Mouse (Mus musculus): ENCODE results near the gene Dek. TPM values are rescaled to one million over a fixed set of nuclear protein-coding genes. Genes with fewer than 3 reads are reported as not detected.

The Dek gene
- total RNA-seq (2017) = 477 and 501 TPM in 2 replicates

- peak; percentile 77 to 83 for ATAC-seq (replicated peaks in 1 of 2; ENCODE audit: insufficient read depth in 1 of 2, low FRiP score in 2 of 2, low TSS enrichment in 1 of 2, low read depth in 1 of 2, poor library complexity in 2 of 2, severe bottlenecking in 2 of 2)
Measured at GRCm38 (mm10) chr13:47105711-47106579, at the start of gene Dek. Dek (minus strand) TSS chr13:47106201.

- no peak for ATAC-seq (replicated peaks in 1 of 2; ENCODE audit: insufficient read depth in 1 of 2, low FRiP score in 2 of 2, low TSS enrichment in 1 of 2, low read depth in 1 of 2, poor library complexity in 2 of 2, severe bottlenecking in 2 of 2)
Measured at GRCm38 (mm10) chr13:47154866-47155265, 48.9 kb upstream of the Dek start.

DNA sequence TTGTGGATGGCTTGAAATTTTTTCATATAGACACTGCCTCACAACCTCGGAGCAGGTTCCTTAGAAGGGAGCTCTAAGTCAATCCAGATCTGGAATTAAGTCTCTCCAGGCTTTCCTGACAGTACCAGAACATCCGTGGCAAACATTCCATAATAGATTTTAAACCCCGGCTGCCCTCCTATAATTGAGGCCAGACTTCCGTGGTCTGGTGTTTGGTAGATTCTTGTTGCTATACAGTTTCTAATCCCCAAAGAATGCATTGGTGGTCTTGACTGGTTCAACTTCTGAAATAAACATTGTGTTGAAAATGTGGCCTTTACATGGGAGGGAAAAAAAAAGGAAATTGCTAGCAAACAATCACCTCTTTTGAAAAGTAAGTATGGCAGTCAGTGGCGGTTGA, 47.2 kb upstream of the Dek start:
- no peak for ATAC-seq (replicated peaks in 1 of 2; ENCODE audit: insufficient read depth in 1 of 2, low FRiP score in 2 of 2, low TSS enrichment in 1 of 2, low read depth in 1 of 2, poor library complexity in 2 of 2, severe bottlenecking in 2 of 2)

GRCm38 (mm10) chr13:47152390-47152789, 46.4 kb upstream of the Dek start:
- peak; percentile 71 to 79 for ATAC-seq (replicated peaks in 1 of 2; ENCODE audit: insufficient read depth in 1 of 2, low FRiP score in 2 of 2, low TSS enrichment in 1 of 2, low read depth in 1 of 2, poor library complexity in 2 of 2, severe bottlenecking in 2 of 2)

DNA sequence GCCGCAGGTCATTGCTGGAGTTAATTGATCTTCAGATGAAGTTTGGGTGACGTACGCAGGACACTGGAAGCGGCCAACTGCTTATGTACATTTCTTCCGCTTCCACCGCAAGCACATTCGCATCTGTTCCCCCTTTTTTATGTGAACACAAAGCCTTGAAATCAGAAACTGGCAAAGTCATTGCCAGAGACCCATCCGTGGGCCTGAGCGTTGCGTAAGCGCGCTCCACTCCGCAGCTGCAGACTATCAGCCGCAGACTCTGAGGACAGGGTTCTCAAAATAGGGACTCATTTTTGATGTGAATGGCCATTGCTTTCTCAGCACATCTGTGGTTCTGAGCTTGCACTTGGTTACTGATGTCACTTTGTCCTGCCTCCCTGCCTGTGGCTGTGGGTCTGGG, 45.1 kb upstream of the Dek start:
- ATAC-seq (replicated peaks in 1 of 2; ENCODE audit: insufficient read depth in 1 of 2, low FRiP score in 2 of 2, low TSS enrichment in 1 of 2, low read depth in 1 of 2, poor library complexity in 2 of 2, severe bottlenecking in 2 of 2) = no peak

- no peak for ATAC-seq (replicated peaks in 1 of 2; ENCODE audit: insufficient read depth in 1 of 2, low FRiP score in 2 of 2, low TSS enrichment in 1 of 2, low read depth in 1 of 2, poor library complexity in 2 of 2, severe bottlenecking in 2 of 2)
Measured at GRCm38 (mm10) chr13:47149993-47150392, 44.0 kb upstream of the Dek start.

- ATAC-seq (replicated peaks in 1 of 2; ENCODE audit: insufficient read depth in 1 of 2, low FRiP score in 2 of 2, low TSS enrichment in 1 of 2, low read depth in 1 of 2, poor library complexity in 2 of 2, severe bottlenecking in 2 of 2) = no peak
Measured at GRCm38 (mm10) chr13:47148573-47148972, 42.6 kb upstream of the Dek start.

- ATAC-seq (replicated peaks in 1 of 2; ENCODE audit: insufficient read depth in 1 of 2, low FRiP score in 2 of 2, low TSS enrichment in 1 of 2, low read depth in 1 of 2, poor library complexity in 2 of 2, severe bottlenecking in 2 of 2) = no peak
Measured at GRCm38 (mm10) chr13:47146388-47146787, 40.4 kb upstream of the Dek start.

DNA sequence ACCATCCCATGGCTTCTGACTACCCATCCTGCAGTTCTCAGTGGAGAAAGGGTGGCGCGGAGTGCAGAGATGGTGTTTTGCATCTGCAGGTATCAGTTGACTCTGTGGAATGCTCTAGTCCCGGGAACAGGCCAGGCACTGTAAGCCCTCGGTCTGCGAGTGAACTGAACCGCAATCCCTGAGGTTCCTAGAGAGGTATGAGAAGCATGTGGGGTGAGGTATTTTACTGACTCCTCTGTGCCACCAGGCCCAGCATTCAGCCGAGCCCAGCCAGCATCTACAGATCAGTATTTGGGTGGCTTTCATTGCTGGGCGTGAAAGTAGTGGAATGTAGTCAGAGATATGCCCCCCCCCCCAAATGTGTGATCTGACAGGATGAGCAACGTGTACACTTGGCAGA, 39.9 kb upstream of the Dek start:
- no peak for ATAC-seq (replicated peaks in 1 of 2; ENCODE audit: insufficient read depth in 1 of 2, low FRiP score in 2 of 2, low TSS enrichment in 1 of 2, low read depth in 1 of 2, poor library complexity in 2 of 2, severe bottlenecking in 2 of 2)

GRCm38 (mm10) chr13:47142764-47143163, 36.8 kb upstream of the Dek start:
- ATAC-seq (replicated peaks in 1 of 2; ENCODE audit: insufficient read depth in 1 of 2, low FRiP score in 2 of 2, low TSS enrichment in 1 of 2, low read depth in 1 of 2, poor library complexity in 2 of 2, severe bottlenecking in 2 of 2) = no peak

- no peak for ATAC-seq (replicated peaks in 1 of 2; ENCODE audit: insufficient read depth in 1 of 2, low FRiP score in 2 of 2, low TSS enrichment in 1 of 2, low read depth in 1 of 2, poor library complexity in 2 of 2, severe bottlenecking in 2 of 2)
Measured at GRCm38 (mm10) chr13:47135741-47136140, 29.7 kb upstream of the Dek start.

DNA sequence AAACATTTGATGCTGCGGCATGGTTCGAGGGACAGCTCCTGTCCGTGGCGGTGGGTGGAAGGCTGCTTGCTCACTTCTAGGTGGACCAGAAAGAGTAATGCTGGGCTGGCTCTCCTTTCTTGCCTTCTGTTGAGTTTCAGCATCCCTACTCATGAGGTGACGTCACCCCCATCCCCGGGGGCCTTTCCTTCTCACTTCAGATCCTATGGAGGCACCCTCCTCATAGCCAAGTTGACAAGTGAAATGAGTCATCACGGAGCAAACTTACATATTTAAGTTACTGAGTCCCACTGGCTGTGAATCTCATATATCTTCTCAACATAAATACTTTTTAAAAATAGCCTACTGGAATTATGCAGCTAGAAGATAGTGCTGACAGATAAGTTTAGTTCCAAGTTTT, 28.8 kb upstream of the Dek start:
- no peak for ATAC-seq (replicated peaks in 1 of 2; ENCODE audit: insufficient read depth in 1 of 2, low FRiP score in 2 of 2, low TSS enrichment in 1 of 2, low read depth in 1 of 2, poor library complexity in 2 of 2, severe bottlenecking in 2 of 2)

DNA sequence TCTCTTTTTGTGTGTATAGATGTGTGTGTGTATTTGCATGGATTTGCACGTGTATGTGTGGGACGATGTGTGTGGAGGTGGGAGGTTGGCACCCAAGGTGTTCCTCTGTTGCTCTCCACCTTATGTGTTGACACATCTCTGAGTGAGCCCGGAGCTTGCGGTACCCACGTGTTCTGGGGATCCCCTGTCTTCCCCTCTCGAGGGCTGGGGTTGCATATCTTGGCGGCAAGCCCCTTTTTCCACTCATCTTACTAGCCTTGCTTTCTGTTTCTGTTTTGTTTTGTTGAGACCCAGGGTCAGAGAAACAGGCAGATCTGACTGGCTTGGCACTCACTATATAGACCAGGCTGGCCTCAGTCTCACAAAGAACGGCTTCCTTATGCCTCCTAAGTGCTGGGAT, 27.1 kb upstream of the Dek start:
- ATAC-seq (replicated peaks in 1 of 2; ENCODE audit: insufficient read depth in 1 of 2, low FRiP score in 2 of 2, low TSS enrichment in 1 of 2, low read depth in 1 of 2, poor library complexity in 2 of 2, severe bottlenecking in 2 of 2) = no peak

- no peak for ATAC-seq (replicated peaks in 1 of 2; ENCODE audit: insufficient read depth in 1 of 2, low FRiP score in 2 of 2, low TSS enrichment in 1 of 2, low read depth in 1 of 2, poor library complexity in 2 of 2, severe bottlenecking in 2 of 2)
Measured at GRCm38 (mm10) chr13:47129090-47129489, 23.1 kb upstream of the Dek start.

- ATAC-seq (replicated peaks in 1 of 2; ENCODE audit: insufficient read depth in 1 of 2, low FRiP score in 2 of 2, low TSS enrichment in 1 of 2, low read depth in 1 of 2, poor library complexity in 2 of 2, severe bottlenecking in 2 of 2) = no peak
Measured at GRCm38 (mm10) chr13:47125595-47125994, 19.6 kb upstream of the Dek start.

- ATAC-seq (replicated peaks in 1 of 2; ENCODE audit: insufficient read depth in 1 of 2, low FRiP score in 2 of 2, low TSS enrichment in 1 of 2, low read depth in 1 of 2, poor library complexity in 2 of 2, severe bottlenecking in 2 of 2) = no peak
Measured at GRCm38 (mm10) chr13:47124986-47125385, 19.0 kb upstream of the Dek start.

- ATAC-seq (replicated peaks in 1 of 2; ENCODE audit: insufficient read depth in 1 of 2, low FRiP score in 2 of 2, low TSS enrichment in 1 of 2, low read depth in 1 of 2, poor library complexity in 2 of 2, severe bottlenecking in 2 of 2) = no peak
Measured at GRCm38 (mm10) chr13:47124449-47124848, 18.4 kb upstream of the Dek start.

DNA sequence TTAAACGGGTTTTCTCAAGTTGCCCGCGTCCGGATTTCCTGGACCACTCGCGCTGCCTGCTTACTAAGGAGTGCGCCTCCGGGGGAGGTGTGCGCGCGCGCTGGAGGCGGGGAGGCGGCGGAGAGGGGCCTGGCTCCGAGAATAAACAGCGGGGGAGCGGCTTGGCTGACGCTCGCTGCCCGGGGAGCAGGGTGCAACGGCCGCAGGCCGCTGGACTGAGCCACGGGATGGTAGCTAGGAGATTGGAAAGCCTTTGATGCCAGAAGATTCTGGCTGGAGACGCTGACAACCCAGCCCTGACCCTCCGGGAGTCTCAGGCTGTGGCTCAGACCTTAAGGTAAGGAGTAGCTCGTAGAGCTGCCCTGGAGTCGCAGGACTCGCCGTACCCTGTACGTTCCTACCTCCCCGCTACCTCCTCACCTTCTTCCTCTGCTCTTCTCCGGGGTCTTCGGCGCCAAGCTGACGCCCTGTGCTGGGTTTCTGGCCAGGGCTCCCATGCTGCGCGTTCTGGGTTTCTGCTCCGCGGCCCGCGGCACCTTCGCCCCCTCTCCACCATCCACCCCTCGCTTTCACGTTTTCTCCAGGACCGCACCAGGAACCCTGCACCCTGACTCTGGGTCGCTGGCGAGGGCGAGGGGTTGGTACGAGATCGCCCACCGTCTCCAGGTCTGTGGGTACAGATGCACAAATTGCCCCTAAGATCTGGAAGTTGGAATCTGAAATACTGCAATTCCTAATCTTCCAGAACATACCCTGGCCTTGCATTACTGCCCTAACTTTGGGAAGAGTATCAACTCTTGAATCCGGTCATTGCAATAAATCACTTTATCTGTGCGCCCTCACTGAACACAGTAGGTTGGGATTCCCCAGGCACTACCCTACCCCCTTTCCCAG, 16.8 kb upstream of the Dek start, which contains the start of gene Rnf144b:
Gene Rnf144b (plus strand): TSS at position 120 of the 894 bp plus-strand sequence.
- peak; percentile 74 to 81 for ATAC-seq (replicated peaks in 1 of 2; ENCODE audit: insufficient read depth in 1 of 2, low FRiP score in 2 of 2, low TSS enrichment in 1 of 2, low read depth in 1 of 2, poor library complexity in 2 of 2, severe bottlenecking in 2 of 2)
